Mouse (Mus musculus) left cerebral cortex, postnatal 10 days (tissue): ENCODE data around the gene Gng13. TPM values are rescaled to one million over a fixed set of nuclear protein-coding genes. Genes with fewer than 3 reads are reported as not detected.
"Not testable (repeated sequence)": the region's sequence is repeated elsewhere in the genome, so short reads cannot be mapped to it uniquely, and the experiment has no call there.

ENCODE experiments used
- DNase-seq, 2 experiments: peaks; one replicate each; pipeline ENCODE4 v3.0.0; 2021 to 2022; ENCODE audit warnings: low spot score in 2 of 2, mixed read lengths in 1 of 2; ENCODE audit errors: extremely low spot score in 1 of 2
- intact Hi-C: fragments of 180-260 bp; cut with DNase I; formaldehyde crosslinking; loops from one replicate; pipeline ENCODE4 v1.15.1; 2025
- total RNA-seq, 2 experiments: library from RNA; stranded (reverse); gene quantifications; 2 replicates each; pipeline ENCODE4 v1.2.3; 2021

Gng13 gene
- total RNA-seq, 2 experiments from 2014 or later: 86.1 to 88.9 TPM

- intact Hi-C loops: no loop called here
Observed at GRCm38 (mm10) chr17:25727265-25728008, 10.5 kb downstream of the Gng13 start, which contains the start of the genes Chtf18 and Rpusd1. TSS of gene Chtf18 (minus strand) at chr17:25727419. TSS of gene Rpusd1 (plus strand) at chr17:25727670.

GRCm38 (mm10) chr17:25728009-25728270 is 11.0 kb downstream of the Gng13 start:
- intact Hi-C loops: no loop called here
- DNase-seq: peak in 1 of 2 experiments; percentile 55

More at GRCm38 (mm10) chr17:25727265-25728008, 10.5 kb downstream of the Gng13 start, which contains the start of the genes Chtf18 and Rpusd1:
- DNase-seq: peak; percentile 99 to 100

- intact Hi-C loops: loop anchor here (2.0 kb wide), 1 partner anchor 67 kb away; no protein-coding TSS in a partner anchor
- DNase-seq: peak; percentile 72 to 84
Observed at GRCm38 (mm10) chr17:25732082-25732481, 15.1 kb downstream of the Gng13 start.

DNA sequence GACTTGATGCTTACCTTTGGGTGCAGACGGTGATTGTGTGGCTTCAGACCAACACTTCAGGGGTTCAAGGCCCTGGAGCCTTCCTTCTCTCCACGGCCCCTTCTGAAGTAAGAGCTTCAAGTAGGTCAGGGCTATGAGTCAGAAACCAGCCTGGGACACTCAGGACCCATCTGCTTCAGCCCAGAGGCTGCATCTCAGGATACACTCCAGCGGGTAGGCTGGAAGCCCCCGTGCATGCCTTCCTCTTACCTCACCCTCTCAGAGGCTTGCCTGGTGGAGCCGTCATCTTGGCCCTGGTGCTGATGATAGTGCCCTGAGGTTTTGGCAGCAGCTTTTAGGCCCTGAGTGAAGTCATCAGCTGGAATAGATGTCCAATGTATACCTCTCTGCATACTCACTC is 18.3 kb downstream of the Gng13 start:
- intact Hi-C loops: no loop called here

GRCm38 (mm10) chr17:25735745-25736144 is 18.8 kb downstream of the Gng13 start, which contains the start of gene Mslnl:
TSS of gene Mslnl (plus strand) at chr17:25736042.
- intact Hi-C loops: no loop called here
- no peak for DNase-seq

More for the DNA sequence above, 18.3 kb downstream of the Gng13 start:
- no peak for DNase-seq

GRCm38 (mm10) chr17:25738861-25739260 is 21.9 kb downstream of the Gng13 start:
- intact Hi-C loops: no loop called here
- no peak for DNase-seq

- DNase-seq, intact Hi-C loops: not testable (repeated sequence)
Observed at GRCm38 (mm10) chr17:25741471-25741870, 24.5 kb downstream of the Gng13 start.

DNA sequence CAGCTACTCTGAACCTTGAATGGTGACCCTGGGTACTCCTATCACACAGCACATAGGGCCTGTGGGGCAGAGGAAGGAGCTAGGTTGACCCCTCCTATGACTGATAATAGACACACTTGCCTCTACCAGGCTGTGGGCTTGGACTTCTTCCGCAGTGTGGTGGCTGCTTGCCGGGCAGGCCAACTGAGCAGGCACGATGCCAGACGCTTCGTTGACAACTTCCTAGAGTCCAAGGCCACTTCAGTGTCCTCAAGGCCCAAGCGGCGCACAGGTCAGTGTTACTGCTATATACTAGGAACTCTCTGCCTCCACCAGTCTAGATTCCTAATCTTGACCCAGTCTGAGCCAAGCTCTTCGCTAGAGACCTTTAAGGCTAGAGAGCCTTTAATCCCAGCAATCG is 26.9 kb downstream of the Gng13 start:
- intact Hi-C loops: no loop called here
- DNase-seq: no peak

DNA sequence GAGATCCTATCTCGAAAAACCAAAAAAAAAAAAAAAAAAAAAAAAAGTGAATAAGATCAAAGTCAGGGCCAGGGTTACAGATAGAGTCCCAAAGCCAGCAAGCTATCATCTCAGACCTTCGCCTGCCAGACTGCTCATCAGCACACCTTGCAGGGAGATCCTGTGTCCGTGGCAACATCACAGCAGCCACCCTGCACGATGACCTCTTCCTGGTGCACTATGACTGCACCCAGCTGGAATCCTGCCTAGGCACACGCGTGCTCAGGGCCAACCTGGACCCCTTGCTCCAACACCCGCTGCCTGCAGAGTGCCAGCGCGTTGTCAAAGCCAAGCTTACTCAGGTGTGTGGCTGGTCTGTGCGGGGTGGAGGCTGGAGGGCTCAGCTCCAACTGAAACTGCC is 27.3 kb downstream of the Gng13 start:
- DNase-seq: no peak
- intact Hi-C loops: no loop called here

GRCm38 (mm10) chr17:25748238-25748637 is 31.3 kb downstream of the Gng13 start:
- intact Hi-C loops: no loop called here
- DNase-seq: no peak

DNA sequence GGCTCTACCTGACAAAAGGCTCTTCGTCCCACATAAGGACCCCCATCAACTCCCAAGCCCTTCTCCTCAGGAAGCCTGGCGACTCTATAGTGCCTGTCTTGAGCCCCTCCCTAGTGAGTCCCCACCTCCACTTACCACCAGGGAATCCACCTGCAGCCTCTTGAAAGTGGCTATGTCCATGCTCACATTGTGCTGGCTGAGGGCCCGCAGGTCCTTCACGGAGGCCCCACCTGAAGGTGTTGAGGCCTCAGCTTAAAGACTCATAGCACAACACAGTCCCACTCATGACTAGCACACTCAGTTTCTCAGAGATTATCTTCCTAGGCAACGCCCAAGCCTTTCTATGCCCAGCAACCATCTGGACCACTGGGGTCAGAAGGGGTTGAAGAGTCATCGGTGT is 32.3 kb downstream of the Gng13 start:
- no peak for DNase-seq
- intact Hi-C loops: no loop called here

GRCm38 (mm10) chr17:25751446-25751845 is 34.5 kb downstream of the Gng13 start:
- peak in 1 of 2 experiments; percentile 84 for DNase-seq
- intact Hi-C loops: no loop called here

DNA sequence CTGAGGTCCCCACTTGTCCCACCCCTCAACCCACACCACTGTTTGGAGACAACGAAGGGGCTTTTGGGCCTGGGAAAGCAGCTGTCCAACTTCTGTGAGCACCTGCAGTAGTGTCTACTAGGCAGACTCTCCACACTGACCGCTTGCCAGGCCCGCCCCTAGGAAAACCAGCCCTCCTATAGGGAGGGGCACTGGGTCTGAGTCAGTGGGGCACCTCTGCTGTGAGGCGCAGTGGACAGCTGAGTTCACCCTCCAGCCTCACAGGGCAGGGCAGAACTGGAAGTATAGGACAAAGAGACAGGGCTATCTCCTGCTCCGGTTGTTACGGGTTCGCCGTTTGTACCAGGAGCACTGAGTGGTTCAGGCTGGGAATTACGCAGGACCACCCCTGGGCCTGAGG is 37.3 kb downstream of the Gng13 start, which contains the start of gene Msln:
Gene Msln (minus strand): TSS at position 138 of the 400 bp plus-strand sequence.
- DNase-seq: no peak
- intact Hi-C loops: no loop called here

- DNase-seq: no peak
- intact Hi-C loops: no loop called here
Observed at GRCm38 (mm10) chr17:25755086-25755485, 38.1 kb downstream of the Gng13 start.

DNA sequence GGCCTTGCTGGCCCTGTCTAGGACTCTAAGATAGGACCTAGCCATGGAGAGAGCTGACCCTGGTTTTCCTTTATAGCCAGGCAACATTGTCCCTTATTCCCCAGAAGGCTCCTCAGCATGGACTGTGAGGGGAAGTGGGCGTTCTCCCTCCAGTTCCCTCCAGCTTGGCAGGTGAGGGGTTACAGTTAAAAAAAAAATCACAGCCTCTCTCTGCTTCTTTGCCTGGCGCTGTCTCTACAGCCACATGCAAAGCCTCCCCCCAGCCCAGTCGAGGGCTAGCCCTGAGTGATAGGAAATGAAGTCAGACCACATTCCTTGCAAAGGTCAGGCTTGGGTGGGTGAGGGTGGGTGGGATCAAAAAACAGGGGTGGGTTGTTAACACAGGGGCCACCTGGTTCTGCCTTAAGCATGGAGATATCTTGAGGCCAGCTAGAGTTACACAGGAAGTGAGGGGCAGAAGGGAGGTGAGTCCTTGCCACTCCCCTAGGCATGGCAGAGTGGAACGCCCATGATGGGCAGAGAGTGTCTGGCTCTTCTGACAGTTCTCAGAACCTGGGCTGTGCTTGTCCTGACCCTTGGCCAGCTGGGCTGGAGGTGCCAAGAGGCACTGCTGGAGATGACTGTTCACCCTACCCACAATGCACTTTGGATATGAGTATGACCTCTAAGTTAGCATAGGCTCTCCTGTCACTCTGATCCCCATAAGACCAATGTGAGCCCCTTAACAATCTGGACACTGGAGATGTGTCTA is 38.8 kb downstream of the Gng13 start:
- intact Hi-C loops: no loop called here
- DNase-seq: no peak

DNA sequence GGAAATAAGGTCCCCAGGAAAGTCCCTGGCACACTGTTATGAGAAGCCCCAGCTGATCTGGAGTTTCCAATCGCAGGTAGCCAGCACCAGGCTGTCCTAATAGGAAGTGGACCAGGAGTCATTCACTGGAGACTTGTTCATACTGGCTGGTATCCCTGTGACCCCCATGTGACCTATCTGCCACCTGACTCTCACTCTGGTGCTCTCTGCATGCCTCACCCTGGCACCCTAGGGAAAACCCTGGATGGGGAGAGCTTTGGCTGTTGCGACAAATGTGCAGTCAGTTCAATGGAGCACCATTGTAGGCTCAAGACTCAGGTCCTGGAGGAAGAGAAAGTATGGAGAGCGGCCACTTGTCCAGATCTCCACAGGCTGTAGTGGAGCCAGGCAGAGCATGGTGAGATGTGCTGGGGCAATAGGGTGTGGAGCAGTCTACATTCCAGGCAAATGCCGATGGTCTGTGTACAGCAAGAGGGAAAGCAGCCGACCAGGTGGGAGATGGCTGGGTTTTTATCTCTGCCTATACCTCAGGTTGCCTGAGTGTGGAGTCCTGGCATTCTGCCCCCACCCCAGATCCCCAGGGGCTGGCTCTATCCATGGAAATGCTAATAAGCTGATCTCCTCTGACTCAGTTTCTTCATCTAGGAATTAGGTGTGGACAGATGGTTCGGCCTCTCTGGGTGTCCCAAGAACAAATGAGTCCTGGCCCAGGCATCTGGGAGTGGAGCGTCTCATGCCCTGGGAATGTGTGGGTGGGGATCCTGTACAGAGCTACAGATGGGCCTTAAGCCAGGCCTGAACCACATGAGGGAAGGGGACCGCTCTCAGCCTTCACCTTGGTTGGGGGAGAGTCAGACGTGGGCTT is 39.6 kb downstream of the Gng13 start:
- no peak for DNase-seq
- intact Hi-C loops: no loop called here

DNA sequence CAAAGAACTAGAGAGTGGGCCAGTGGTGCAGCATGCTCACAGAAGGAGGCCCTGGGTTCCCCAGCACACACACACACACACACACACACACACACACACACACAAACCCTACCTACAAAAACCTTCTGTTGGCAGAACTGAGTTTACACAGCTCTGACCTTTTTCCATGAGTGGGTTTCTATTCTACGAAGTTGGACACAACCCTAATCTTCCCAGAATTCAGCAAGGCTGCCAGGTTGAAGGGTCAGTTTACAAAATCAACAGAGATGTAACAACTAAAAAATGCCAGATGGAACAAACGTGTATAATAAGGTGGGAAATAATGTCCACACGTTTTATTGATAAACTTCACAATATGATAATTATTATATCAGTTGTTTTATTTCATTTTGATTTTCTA is 40.7 kb downstream of the Gng13 start:
- intact Hi-C loops: no loop called here
- no peak for DNase-seq

DNA sequence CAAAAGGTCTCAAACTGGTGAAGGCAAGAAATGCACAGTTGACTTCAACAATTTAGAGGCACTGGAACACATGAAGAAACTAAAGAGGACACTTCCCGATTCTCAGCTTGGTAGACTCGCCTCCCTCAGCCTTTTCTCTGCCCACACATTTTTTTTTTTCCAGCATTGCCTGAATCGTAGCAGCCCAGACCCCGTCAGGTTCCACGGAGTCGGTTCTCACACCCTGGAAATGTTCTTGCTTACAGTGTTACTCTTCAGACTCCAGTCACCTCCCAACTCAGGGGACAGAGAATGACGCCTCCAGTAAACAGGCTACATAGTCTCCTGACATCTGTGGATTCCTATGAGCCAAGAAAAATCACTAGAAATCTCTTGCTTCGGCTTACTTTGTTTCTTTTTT is 43.2 kb downstream of the Gng13 start:
- intact Hi-C loops: no loop called here
- DNase-seq: no peak

DNA sequence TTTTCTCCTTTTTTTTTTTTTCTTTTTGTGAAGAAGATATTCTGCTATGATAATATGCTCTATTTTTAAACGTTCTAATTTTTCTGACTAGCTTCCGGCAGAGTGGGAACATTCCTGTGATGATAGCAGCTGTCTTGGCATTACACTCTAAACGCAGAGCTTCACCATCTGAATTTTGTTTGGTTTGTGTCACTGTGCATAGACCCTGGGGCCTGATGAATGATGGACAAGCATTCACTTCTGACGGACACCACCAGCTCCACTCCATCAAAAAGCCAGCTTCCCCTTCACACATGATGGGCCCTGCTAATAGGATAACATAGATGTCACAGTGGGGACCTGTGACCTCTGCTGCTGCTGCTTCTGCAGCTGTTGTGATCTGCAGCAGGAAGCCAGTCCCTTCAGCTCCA is 44.6 kb downstream of the Gng13 start:
- intact Hi-C loops: no loop called here
- DNase-seq: peak in 1 of 2 experiments; percentile 60
